Mouse (Mus musculus): Measurements from ENCODE around the gene Cenps.
"Not testable (repeated sequence)": the region's sequence is repeated elsewhere in the genome, so short reads cannot be mapped to it uniquely, and the experiment has no call there.

The Cenps gene

DNA sequence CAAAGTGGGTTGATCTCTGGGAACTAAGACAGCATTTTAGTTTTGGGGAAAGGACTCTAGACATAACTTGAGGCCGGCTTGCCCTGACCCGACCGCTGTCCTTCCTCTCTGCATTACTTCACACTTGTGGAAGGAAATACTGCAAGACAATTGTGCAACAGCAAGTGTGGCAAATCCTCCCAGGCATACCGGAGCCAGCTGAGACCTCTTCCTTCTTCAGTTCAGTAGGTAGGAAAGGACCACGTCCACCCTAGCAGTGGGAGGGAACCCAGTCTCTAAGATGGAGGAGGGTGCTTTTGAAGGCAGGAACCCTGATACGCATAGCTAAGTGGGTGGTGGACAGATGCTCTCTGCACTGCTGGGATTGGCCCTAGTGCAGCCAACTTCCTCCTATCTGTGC, 18.3 kb upstream of the Cenps start:
- DNase-seq (ENCODE audit: low spot score), result no peak

DNA sequence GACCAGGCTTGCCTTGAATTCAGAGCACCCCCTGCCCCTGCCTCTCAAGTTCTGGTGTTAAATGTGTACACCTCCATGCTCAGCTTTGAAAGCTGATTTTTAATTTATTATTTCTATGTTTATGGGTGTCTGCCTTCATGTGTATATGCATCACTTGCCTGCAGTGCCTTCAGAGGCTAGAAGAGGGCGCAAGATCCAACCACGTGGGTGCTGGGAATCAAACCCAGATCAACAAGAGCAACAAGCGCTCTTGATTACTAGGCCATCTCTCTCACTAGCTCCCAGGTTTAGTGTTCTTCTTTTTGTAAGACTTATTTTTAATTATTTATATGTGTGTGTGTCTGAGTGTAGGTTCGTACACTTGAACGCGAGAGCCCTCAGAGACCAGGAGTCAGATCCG, 17.4 kb upstream of the Cenps start:
- no peak for DNase-seq (ENCODE audit: low spot score)

DNA sequence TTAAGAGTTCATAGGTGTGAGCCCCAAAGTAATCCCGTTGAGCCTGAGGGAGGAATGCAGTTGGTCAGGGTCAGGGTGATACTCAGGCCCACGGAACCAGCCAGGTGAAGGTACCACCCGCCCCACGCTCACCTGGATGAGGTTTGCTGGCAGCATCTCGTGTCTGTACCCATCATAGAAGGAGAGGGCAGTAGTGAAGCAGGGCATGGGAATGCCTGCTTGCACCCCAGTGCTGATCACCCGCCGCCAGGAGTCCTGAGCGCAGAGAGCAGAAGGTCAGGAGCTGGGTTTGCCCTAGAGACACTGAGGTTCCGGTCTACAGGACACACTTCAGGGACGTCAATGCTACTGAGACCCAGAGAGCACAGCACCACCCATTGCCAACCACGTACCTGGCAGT, 13.3 kb upstream of the Cenps start:
- no peak for DNase-seq (ENCODE audit: low spot score)

DNA sequence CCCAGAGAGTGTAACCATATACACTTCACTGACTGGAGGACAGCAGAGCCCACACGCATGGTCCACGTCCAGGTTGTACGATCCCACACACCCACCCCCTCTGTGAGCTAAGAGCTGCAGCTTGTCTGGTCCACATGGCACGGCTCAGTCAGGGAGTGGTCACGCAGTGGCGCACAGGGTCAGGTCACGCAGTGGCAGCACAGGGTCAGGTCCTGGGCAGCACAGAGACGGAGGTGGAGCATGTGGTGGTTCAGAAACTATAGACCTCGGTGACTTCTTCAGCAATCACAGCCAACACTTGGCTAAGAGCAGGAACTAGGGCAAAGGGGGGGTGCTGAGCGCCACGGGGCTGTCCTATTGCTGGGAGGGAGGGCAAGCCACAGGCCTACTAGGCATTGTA, 12.8 kb upstream of the Cenps start:
- DNase-seq (ENCODE audit: low spot score), result no peak

DNA sequence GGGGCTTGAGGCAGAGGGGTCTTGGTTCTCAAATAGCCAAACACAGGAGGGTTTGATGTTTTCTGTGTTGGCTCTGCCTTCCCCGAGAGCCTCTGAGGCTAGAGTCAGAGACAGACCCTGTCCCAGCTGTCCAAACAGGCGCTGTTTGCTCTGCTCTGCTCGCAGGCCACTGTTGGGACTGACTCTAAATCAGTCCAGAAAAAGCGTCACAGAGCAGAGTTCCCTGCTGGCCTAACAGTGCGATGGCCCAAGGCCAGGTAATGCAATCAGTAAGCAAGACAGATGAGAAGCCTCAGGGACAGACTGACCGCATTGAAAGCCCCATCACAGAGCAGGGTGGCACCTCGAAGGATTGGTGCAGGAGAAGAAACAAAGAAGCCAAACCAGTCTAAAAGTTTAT, 12.2 kb upstream of the Cenps start:
- peak; percentile 46 for DNase-seq (ENCODE audit: low spot score)

DNA sequence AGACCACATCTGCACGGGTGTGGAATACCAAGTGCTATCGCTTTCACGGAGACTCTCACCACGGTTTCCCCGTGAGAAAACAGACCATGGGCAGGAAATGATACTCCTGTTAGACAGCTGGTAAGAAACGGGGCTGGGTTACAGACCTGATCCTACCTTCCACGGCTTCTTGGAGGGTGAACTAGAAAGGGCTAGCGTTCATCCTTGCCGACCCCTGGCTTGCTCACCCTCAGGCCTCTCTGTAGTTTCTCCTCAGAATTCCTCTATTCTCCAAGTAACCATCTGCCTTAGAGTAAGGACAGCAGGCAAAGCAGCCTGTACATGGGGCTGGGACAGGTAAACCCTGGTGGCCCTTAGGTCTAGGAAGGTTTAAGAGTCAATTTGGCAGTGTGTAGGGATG, 11.8 kb upstream of the Cenps start:
- no peak for DNase-seq (ENCODE audit: low spot score)

DNA sequence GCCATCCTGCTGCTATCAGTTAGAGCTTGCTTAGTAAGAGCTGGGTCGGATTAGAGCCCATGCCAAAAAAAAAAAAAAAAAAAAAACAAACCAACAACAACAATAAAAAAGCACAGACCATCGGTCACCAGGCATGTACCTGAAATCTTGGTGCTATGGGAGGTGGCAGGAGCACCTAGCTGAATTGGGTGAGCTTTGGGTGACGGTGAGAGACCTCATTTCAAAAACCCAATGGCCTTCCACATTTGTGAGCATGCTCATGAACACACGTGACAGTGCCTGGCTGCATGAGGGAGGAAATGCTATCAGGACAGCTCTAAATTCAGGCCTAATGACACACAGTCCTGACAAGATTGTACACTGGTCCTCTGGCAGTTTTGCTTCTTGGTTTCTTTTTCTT, 10.7 kb upstream of the Cenps start:
- DNase-seq (ENCODE audit: low spot score), result no peak

DNA sequence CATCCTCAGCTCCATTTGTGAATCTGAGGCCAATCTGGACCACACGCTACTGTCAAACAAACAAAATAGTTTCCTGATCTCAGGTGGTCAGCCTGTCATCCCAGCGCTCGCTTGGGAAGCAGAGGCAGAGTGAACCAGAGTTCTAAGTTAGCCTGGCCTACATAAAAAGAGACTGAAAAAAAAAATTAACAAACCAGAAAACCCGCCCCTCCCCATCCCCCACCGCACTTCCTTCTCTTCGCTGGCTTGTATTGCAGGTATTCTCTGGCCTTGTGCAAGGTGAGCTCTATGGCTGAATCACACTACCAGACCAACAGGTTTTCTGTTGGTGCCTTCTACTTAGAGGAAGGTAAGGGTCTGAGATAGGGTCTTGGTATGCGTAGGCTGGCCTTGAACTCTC, 10.1 kb upstream of the Cenps start:
- DNase-seq (ENCODE audit: low spot score), result no peak

DNA sequence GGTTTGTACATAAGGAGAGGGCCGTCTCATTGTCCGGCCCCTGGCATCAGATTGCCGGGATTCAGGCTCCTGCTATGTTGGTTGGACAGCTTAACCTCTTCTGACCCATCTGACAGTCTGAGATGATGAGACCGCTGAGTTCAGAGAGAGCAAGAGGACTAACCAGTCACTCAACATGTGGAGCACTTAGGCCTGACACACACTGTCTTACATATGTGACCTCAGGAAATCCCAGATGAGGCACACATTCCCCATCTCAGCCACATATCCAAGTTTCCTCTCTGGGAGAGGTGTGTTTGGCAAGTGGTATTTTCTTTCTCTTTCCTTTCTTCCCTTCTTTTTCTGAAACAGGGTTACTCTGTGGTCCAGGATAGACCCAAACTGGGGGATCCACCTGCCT, 7.7 kb upstream of the Cenps start:
- DNase-seq (ENCODE audit: low spot score), result no peak

DNA sequence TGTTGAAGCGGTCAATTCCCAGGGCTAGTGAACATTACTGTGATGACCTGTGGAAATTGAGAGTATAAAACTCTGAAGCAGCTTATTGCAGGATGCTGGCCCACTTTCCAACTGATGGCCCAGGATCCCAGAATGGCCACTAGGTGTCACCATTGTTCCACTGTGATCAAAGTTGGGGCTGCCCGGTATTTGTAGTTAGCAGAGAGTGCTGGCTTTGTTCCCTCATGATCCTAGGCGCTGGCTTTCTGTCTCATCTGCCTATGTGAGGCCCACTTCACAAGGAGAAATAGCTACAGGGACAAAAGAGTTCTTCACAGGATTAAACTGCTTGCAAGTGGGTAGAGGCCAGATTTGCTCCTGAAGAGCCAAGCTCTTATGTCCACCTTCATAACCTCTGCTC, 7.0 kb upstream of the Cenps start:
- peak; percentile 94 for DNase-seq (ENCODE audit: low spot score)

DNA sequence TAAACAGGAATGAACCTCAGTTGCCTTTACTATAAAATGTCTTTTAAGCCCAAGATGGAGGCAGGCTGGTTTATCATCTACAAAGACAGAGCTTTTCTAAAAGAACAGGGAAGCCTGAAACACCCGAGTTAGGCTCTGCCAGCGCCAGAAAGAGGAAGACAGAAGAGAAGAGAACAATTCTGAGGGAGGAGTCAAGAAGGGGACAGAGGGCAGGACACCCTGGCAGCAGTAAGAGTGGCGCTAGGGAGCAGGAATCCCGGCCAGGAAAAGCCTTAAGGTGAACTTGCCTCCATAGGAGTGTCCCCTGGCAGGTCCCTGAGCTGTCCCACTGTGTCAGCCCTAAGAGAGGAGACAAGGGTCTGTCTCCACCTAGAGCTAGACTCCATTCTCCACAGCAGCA, 6.2 kb upstream of the Cenps start:
- no peak for DNase-seq (ENCODE audit: low spot score)

DNA sequence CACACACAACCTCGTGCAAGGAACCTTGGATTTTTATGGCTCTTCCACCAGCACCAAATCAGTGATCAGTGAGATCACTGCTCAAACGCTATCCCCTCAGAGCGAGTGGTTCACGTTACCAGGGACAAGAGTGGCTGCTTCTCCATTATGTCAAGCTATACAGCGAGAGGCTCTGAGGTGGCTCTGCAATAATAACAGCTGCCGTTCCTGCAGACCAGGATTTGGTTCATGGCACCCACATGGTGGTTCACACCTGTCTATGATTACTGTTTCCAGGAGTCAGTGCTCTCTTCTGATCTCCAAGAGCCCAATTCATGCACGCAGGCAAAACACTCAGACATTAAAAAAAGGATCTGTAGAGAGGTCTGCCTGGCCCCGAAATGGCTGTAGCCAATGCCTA, 1.1 kb upstream of the Cenps start:
- DNase-seq (ENCODE audit: low spot score), result no peak

DNA sequence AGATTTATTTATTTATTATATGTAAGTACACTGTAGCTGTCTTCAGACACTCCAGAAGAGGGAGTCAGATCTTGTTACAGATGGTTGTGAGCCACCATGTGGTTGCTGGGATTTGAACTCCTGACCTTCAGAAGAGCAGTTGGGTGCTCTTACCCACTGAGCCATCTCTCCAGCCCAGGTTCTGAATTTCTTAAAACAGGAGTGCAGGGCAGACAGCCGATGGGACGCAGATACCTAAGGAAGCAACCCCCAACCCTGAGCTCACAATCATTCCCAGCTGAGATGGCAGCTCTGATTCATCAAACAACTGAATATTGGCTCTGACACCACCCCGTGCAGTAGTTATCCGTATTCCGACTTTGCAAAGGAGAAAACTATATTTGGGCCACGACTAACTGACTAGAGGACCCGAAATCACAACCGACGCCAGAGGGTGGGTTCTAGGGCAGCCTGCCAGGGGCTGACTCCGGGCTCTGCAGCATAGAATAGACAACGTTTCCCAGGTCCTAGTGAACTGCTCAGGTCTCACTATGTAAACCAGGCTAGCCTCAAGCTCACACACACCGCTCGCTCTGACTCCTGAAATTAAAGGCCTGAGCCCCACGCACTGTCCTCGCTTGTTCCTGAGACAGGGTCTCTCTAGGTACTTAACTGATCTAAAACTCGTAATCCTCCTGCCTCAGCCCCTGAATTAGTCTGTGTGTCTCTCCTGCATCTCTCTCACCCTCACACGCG, 1.1 kb downstream of the Cenps start:
- DNase-seq (ENCODE audit: low spot score), result no peak

DNA sequence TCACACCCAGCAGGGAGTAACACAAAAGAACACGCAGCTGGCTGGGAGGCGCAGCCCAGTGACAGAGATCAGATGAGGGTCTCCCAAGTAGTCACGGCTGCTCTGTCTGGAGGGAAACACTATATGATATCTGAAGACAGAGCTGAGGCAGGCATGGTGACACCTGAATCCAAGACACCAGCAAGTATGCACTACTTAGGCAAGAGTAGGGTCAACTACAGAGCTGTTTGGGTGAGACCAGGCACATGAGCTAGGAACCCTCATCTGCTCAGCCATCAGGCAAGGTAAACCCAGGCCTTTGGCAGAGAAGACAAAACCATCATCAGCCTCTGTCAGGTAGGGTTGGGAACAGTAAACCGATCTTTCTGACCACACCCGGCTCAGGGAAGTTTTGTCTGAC, 4.0 kb downstream of the Cenps start:
- DNase-seq (ENCODE audit: low spot score), result no peak

DNA sequence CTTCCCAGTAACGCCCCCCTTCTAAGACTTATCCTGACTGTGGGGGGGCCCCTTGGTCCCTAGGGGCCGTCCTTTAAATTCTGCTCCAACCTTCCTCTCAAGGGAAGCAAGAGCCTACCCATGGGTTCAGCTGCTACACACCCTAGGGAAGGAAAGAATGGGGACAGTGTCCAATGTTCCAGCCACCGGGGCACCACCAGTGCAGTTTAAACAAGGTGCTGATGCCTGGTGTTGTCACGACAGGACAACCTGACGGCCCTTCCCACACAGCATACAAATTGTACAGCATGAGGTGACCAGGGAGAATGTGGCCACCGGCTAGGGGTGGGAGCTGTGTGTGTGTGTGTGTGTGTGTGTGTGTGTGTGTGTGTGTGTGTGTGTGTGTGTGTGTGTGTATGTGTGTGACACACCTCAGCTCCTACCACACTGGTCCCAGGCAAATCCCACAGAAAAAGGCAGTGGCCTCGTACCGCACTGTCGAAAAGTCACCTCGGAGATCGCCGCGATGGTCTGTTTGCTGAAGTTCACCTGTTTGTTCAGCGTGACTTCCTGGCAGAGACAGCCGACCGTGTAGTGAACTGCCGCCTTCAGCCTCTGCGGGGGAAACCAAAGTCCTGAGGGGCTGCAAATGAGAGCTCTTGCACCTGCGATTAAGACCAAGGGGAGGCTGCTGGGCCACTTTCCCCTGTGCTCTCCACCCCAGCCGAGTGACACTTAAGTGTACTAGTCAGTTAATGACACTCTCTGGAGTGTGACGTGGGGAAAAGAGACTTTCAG, 5.5 kb downstream of the Cenps start:
- no peak for DNase-seq (ENCODE audit: low spot score)

DNA sequence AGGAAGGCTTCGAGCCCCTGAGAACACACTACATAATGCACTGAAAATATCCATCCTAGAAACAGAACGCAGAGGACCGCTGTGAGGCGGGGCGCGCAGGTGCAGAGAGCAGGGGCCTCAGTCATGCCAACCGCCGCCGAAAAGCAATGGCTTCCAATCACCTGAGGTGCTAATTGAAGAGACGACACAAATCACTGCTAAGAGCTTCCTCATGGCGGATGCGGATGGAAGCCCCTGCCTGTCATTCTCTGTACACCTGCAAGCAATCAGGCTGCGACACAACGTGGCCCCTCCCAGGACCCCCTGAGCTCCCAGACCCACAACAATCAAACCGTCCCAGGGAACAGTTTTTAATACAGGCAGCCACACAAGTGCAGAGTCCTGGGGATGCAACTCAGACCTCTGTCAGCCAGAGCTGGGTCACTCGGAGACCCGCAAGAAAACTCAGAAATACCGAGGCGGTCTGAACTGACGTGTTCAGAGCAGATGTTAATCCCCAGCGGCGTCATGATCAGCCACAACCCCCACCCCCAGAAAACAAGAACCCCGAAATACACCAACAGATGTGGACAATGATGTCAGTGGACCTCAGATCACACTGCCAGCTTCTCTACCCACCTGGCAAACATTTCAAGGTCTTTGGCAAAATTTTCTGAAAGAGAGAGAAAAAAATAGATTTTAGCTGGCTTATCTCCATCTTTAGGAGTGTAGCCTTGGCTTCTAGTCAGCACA, 6.2 kb downstream of the Cenps start:
- no peak for DNase-seq (ENCODE audit: low spot score)

DNA sequence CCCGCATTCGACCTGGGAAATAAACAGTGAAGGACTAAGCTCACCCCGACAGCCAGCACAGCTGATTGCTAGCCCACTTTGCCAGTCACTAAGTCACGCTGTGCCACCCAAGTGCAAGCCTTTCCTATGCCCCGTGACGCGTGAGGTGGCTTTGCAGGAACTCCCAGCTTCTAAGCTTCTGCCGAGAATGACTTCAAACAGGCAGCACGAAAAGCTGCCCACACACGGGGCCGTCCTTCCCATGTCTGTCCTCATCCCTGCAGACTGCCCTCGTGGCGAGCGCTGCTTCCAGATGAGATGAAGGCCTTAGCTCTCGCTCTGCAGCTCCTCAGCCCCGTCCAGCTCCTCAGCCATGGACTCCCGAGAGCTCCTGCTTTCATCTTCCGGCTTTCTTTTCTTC, 9.0 kb downstream of the Cenps start:
- DNase-seq (ENCODE audit: low spot score), result no peak

DNA sequence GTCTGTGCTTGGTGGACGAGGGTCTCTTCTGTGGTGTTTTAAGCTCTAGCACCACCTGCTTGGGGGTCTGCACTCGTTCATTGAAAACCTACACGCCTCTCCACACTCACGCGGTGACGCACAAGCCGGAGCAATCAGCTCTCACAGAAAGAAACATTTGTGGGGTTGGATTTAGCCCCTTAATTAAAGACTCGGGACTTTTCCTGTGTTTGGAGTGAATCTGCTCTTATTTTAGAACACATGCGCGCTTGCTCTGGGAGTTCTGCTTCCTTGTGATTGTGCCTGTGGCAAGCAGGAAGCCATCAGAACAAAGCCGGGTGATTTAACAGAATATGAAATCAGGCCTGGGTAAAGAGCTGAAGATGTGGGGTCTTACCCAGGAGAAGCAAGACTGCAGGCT, 10.8 kb downstream of the Cenps start, which contains the start of gene Cort:
Gene Cort, minus strand, starts transcription at position 101 of the 400 bp plus-strand sequence.
- no peak for DNase-seq (ENCODE audit: low spot score)

DNA sequence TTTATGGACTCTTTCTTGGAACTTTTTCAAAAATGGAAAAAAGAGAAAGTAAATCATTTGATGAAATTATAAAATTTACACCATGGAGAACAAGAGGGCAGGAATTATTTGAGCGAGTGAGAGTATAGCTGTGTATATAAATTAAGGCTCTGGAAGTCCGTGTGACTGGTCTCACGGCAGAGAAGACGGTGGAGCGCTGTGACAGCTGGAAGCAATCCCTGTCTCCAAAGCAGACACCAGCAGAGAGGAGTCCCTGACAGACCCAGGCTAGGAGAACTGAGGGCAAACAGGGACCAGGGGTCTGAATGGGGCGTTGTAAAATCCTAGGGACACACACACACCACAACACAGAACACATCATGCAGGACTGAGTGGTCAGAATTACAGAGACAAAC, 11.3 kb downstream of the Cenps start:
- no peak for DNase-seq (ENCODE audit: low spot score)

DNA sequence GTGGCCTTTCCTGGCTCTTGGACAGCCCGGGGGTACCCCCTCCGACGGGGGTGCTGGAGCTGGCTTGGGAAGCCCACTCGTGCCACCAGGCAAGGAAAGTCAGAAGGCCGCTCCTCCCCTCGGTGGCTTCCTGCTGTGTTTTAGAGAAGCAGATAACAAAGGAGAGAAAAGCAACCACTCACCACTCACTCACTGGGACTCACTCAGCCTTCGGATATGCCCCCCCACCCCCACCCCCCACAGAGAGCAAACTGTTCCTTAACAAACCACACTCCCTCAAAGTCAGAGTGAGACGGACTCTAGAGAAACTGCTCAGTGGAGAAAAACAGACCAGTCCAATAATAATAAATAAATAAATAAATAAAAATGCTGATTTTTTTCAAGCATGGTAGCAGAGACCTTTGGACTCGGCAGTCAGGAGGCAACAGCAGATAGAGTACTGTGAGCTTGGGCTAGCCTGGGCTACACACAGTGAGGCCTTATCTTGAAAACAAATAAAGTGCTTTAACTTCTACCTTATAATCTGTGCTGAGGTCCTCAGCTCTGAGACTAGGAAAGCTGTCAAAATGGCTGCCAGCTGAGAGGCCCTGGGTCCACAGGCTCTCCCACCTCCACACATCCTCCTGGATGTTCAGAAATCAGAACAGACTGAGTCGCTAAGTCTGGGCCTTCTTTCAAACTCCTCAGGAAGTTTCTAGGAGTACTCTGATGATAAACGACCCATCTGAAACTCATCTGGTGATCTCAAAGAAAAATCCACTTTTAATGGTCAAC, 11.9 kb downstream of the Cenps start:
- DNase-seq (ENCODE audit: low spot score), result no peak

DNA sequence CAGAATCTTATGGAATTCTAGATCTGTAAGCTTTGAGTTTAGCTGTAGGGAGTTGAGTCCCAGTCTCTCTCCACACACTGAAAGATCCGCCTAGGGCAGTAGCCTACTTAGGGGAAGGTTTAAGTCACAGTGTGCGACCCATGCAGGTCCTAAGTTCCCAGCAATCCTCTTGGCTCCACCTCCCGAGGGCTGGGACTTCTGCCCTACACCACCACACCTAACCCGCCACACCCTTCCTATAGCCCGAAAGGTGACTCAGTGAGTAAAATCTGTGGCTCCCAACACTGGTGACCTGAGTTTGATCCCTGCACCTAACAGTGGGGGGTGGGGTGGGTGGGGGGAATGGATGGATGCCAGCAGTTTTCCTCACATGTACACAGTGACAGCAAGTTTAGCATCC, 14.0 kb downstream of the Cenps start:
- DNase-seq (ENCODE audit: low spot score), result no peak

DNA sequence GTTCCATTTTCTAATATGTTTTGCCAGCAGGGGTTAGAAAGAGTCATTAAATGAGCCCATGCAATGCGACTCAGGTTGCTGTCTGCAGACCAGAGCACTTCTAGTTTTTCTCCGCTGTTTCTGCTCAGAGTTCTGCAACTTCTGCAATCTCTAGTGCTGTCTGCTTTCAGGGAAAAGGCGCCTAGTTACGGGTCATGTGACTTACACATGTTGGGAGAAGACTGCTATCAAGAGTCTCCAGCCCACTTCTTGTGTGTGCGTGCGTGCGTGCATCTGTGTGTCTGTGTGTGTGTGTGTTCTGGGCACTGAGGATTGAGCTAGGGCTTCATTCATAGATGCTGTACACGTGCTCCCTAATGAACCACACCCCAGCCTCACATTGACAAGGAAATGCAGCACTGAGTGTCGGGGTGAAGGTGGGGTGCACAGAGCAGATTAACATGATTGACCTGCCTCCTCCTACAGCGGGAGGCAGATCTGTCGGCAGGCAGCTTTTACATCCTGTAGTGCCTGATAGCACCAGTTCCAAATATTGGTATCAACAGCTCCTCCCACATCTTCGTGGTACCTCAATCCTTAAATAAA, 17.4 kb downstream of the Cenps start:
- DNase-seq (ENCODE audit: low spot score), result not testable (repeated sequence)
